Mouse (Mus musculus) heart, postnatal 0 days (tissue): ENCODE data around the gene Rap1gap. TPM values are rescaled to one million over a fixed set of nuclear protein-coding genes. Genes with fewer than 3 reads are reported as not detected.

Experiments
- ATAC-seq: fragments of 200-750 bp; cut with Nextera tagmentation; 2 replicates; pipeline ENCODE4 v1.8.0; 2017; ENCODE audit warnings: low read depth, moderate number of reproducible peaks, moderate library complexity; ENCODE audit not compliant: insufficient read depth
- DNase-seq: peaks from one replicate; pipeline ENCODE4 v3.0.0-alpha.2; 2016; ENCODE audit warnings: low spot score
- H3K27ac ChIP-seq: fragments of 300-500 bp; sonication (generic); 2 replicates; pipeline ENCODE4 v1.5.1; 2014; ENCODE audit warnings: low read depth, mild to moderate bottlenecking
- H3K27me3 ChIP-seq: fragments of 300-500 bp; sonication (generic); 2 replicates; pipeline ENCODE4 v1.6.1; 2014; ENCODE audit warnings: low read length, mixed read lengths; ENCODE audit not compliant: control insufficient read depth, insufficient read depth
- H3K36me3 ChIP-seq: fragments of 300-500 bp; sonication (generic); replicated peaks from 2 replicates; pipeline ENCODE4 v1.6.1; 2014; ENCODE audit warnings: low read length, mixed read lengths; ENCODE audit not compliant: control insufficient read depth, insufficient read depth
- H3K4me1 ChIP-seq: fragments of 300-500 bp; sonication (generic); 2 replicates; pipeline ENCODE4 v1.6.1; 2014; ENCODE audit warnings: antibody characterized with exemption; ENCODE audit not compliant: control insufficient read depth, insufficient read depth
- H3K4me2 ChIP-seq: fragments of 300-500 bp; sonication (generic); 2 replicates; pipeline ENCODE4 v1.6.1; 2014; ENCODE audit warnings: low read depth, mild to moderate bottlenecking, low read length, moderate library complexity
- H3K4me3 ChIP-seq: fragments of 300-500 bp; sonication (generic); 2 replicates; pipeline ENCODE4 v1.5.1; 2014; ENCODE audit warnings: low read depth, low read length
- H3K9ac ChIP-seq: fragments of 300-500 bp; sonication (generic); replicated peaks from 2 replicates; pipeline ENCODE4 v1.6.1; 2014; ENCODE audit warnings: low read depth, low read length, mixed read lengths
- H3K9me3 ChIP-seq: fragments of 300-500 bp; sonication (generic); replicated peaks from 2 replicates; pipeline ENCODE4 v1.6.1; 2016; ENCODE audit warnings: low read length; ENCODE audit not compliant: control insufficient read depth
- CTCF ChIP-seq: IDR thresholded peaks from 2 replicates; pipeline ENCODE4 v1.5.1; 2016; ENCODE audit warnings: antibody characterized with exemption, control low read depth, low read depth
- EP300 ChIP-seq: IDR thresholded peaks from 2 replicates; pipeline ENCODE4 v1.6.1; 2016; ENCODE audit warnings: antibody characterized with exemption, low read depth
- WGBS: fragments of 180-500 bp; shearing (Covaris S2); extraction: QIAGEN DNeasy Blood & Tissue Kit; methylation state at CpG from one replicate; pipeline ENCODE4 v1.1.7; 2014; 5-methylcytosine and 5-hydroxymethylcytosine counted together
- polyA plus RNA-seq: library from polyadenylated mRNA; unstranded; fragments of >200 nt; fragmentation: Nextera tagmentation; extraction: Ambion mirVana; gene quantifications from 2 replicates; pipeline ENCODE4 v1.2.1, GENCODE M21; 2015
- total RNA-seq: library from RNA; depleted of rRNA; stranded (reverse); fragments of >200 nt; gene quantifications from 2 replicates; pipeline ENCODE4 v1.2.3, GENCODE M21; 2014; ENCODE audit warnings: low replicate concordance

Gene Rap1gap
- total and polyA plus RNA-seq, 2 experiments from 2014 or later = 10.4 to 17.7 TPM

GRCm38 (mm10) chr4:137740350-137740749 lies 75.8 kb downstream of the Rap1gap start:
- H3K4me2 ChIP-seq = no peak overlapping the region
- WGBS = 68% methylated on average over 7 of the region's 7 CpGs
- H3K9ac ChIP-seq = no peak overlapping the region
- DNase-seq (no peak), ATAC-seq (no peak)
- no peak overlapping the region for H3K4me3 ChIP-seq
- no peaks in the 10 kb centered on the region for H3K36me3 ChIP-seq
- no peak overlapping the region for H3K27ac ChIP-seq
- H3K4me1 ChIP-seq = no peaks in the 10 kb centered on the region
- H3K27me3 ChIP-seq = 0 out of 2 replicates have a peak, but pooled peaks cover 5% of the 10 kb centered on the region
- no peaks in the 10 kb centered on the region for H3K9me3 ChIP-seq
- TF ChIP-seq CTCF (no peak), EP300 (no peak)

GRCm38 (mm10) chr4:137743791-137744190 lies 79.3 kb downstream of the Rap1gap start:
- Histone ChIP-seq H3K9me3 (no peaks in the 10 kb centered on the region), H3K27me3 (0 out of 2 replicates have a peak, but pooled peaks cover 5% of the 10 kb centered on the region), H3K36me3 (no peaks in the 10 kb centered on the region), H3K4me2 (no peak overlapping the region), H3K27ac (no peak overlapping the region), H3K4me1 (no peaks in the 10 kb centered on the region), H3K4me3 (no peak overlapping the region), H3K9ac (no peak overlapping the region)
- WGBS = 61% methylated on average over 7 of the region's 7 CpGs
- no peak for DNase-seq
- ATAC-seq = no peak
- TF ChIP-seq CTCF = no peak
- TF ChIP-seq EP300 = no peak

GRCm38 (mm10) chr4:137744433-137744918 lies 80.0 kb downstream of the Rap1gap start:
- TF ChIP-seq EP300 (no peak), CTCF (peak; percentile 36)
- no peak for DNase-seq
- 57% methylated on average over 13 of the region's 13 CpGs for WGBS

GRCm38 (mm10) chr4:137747091-137747490 lies 82.6 kb downstream of the Rap1gap start:
- H3K9me3 ChIP-seq = no peaks in the 10 kb centered on the region
- H3K4me3 ChIP-seq = no peak overlapping the region
- no peaks in the 10 kb centered on the region for H3K36me3 ChIP-seq
- peaks cover 16% of the 10 kb centered on the region for H3K4me1 ChIP-seq
- 0 out of 2 replicates have a peak, but pooled peaks cover 2% of the 10 kb centered on the region for H3K27me3 ChIP-seq
- DNase-seq (no peak), ATAC-seq (no peak)
- whole genome bisulfite sequencing = 82% methylated on average over 9 of the region's 9 CpGs
- TF ChIP-seq EP300 = no peak
- TF ChIP-seq CTCF = no peak
- no peak overlapping the region for H3K27ac ChIP-seq
- no peak overlapping the region for H3K9ac ChIP-seq
- no peak overlapping the region for H3K4me2 ChIP-seq

More at GRCm38 (mm10) chr4:137744433-137744918, 80.0 kb downstream of the Rap1gap start:
- Histone ChIP-seq H3K9me3 (no peaks in the 10 kb centered on the region), H3K9ac (no peak overlapping the region), H3K27ac (no peak overlapping the region), H3K4me2 (no peak overlapping the region), H3K27me3 (0 out of 2 replicates have a peak, but pooled peaks cover 5% of the 10 kb centered on the region), H3K4me3 (no peak overlapping the region), H3K36me3 (no peaks in the 10 kb centered on the region), H3K4me1 (no peaks in the 10 kb centered on the region)
- ATAC-seq = no peak

- no peak for DNase-seq
These were observed 83.1 kb downstream of the Rap1gap start for GRCm38 (mm10) chr4:137747590-137747989.

GRCm38 (mm10) chr4:137748726-137749125 lies 84.2 kb downstream of the Rap1gap start:
- TF ChIP-seq CTCF (no peak), EP300 (no peak)
- H3K36me3 ChIP-seq = no peaks in the 10 kb centered on the region
- DNase-seq (no peak), ATAC-seq (no peak)
- H3K4me3 ChIP-seq = no peak overlapping the region
- H3K27ac ChIP-seq = no peak overlapping the region
- WGBS = 69% methylated on average over 4 of the region's 4 CpGs
- H3K9ac ChIP-seq = no peak overlapping the region
- no peaks in the 10 kb centered on the region for H3K9me3 ChIP-seq
- H3K4me2 ChIP-seq = no peak overlapping the region
- H3K27me3 ChIP-seq = 0 out of 2 replicates have a peak, but pooled peaks cover 2% of the 10 kb centered on the region
- H3K4me1 ChIP-seq = peaks cover 16% of the 10 kb centered on the region

More at GRCm38 (mm10) chr4:137747590-137747989, 83.1 kb downstream of the Rap1gap start:
- Histone ChIP-seq H3K4me2 (no peak overlapping the region), H3K4me1 (peaks cover 16% of the 10 kb centered on the region), H3K36me3 (no peaks in the 10 kb centered on the region), H3K27me3 (0 out of 2 replicates have a peak, but pooled peaks cover 2% of the 10 kb centered on the region), H3K27ac (no peak overlapping the region), H3K9me3 (no peaks in the 10 kb centered on the region), H3K4me3 (no peak overlapping the region), H3K9ac (no peak overlapping the region)
- no peak for ATAC-seq
- TF ChIP-seq EP300 = no peak
- TF ChIP-seq CTCF = no peak
- WGBS = 76% methylated on average over 5 of the region's 5 CpGs
